Comparison of ENCODE assay signal across 26 mouse cellular contexts in the genomic region with DNA sequence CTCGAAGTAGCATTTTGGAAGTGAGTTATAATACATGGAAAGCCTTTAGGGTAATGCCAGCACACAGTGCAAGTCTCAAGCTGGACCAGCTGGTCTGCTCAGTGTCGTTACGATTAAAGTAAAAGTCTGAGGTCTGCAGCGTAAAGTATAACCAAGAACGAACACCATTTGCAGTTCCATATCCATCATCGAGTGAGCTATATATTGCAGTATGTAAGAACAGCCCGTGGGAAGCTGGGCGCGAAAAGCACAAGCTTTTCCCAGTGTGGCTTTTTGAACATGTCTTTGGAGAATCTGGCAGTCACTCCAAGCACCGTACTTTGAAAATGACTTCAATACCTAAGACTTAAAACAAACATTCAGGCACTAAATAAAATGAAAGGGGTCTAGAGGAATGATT. TPM values are rescaled to one million over a fixed set of nuclear protein-coding genes. Genes with fewer than 3 reads are reported as not detected.
"Had no signal": no experiment of that assay in that cellular context is flagged by ENCODE, and none has a peak within 500 bp of the region (broad histone marks: within the 10 kb centered on the region; RNA-seq: fewer than 3 reads in every experiment).

No protein-coding gene starts in this region.

- H3K27me3 ChIP-seq: limb, embryonic 13.5 days; liver, embryonic 12.5 days; liver, embryonic 15.5 days; lung, embryonic 15.5 days; midbrain, embryonic 13.5 days; neural tube, embryonic 13.5 days had no signal

- H3K4me3 ChIP-seq: left cerebral cortex, adult 2 months; limb, embryonic 10.5 days; limb, embryonic 13.5 days; liver, embryonic 12.5 days; liver, embryonic 15.5 days; lung, embryonic 15.5 days; megakaryocyte, embryonic 14.5 days; midbrain, embryonic 10.5 days; midbrain, embryonic 13.5 days; myocyte; neural tube, embryonic 13.5 days had no signal

- H3K27ac ChIP-seq: left cerebral cortex, adult 2 months; limb, embryonic 10.5 days; limb, embryonic 13.5 days; liver, embryonic 12.5 days; liver, embryonic 15.5 days; lung, embryonic 15.5 days; midbrain, embryonic 10.5 days; midbrain, embryonic 13.5 days; neural tube, embryonic 13.5 days had no signal

- H3K36me3 ChIP-seq: liver, embryonic 12.5 days; liver, embryonic 15.5 days had no signal

- H3K4me1 ChIP-seq: liver, embryonic 12.5 days; liver, embryonic 15.5 days; megakaryocyte, embryonic 14.5 days; midbrain, embryonic 10.5 days had no signal

- H3K9me3 ChIP-seq: limb, embryonic 10.5 days; limb, embryonic 13.5 days; liver, embryonic 12.5 days; liver, embryonic 15.5 days; lung, embryonic 15.5 days; megakaryocyte, embryonic 14.5 days; midbrain, embryonic 10.5 days; midbrain, embryonic 13.5 days; neural tube, embryonic 13.5 days had no signal

- ATAC-seq: liver, embryonic 12.5 days; midbrain, embryonic 13.5 days; midbrain, embryonic 16.5 days had no signal

- DNase-seq: kidney, adult 2 months; kidney, postnatal 10 days; kidney, postnatal 36 days; layer of hippocampus, postnatal 36 days; liver; lung, adult 18-20 months; lung, postnatal 10 days; lung, postnatal 36 days; retina, postnatal 1 day; right cerebral cortex, postnatal 14 days; thymus, adult 2 months; thymus, postnatal 14 days; thymus, postnatal 4 days had no signal

- H3K4me2 ChIP-seq: limb, embryonic 13.5 days; liver, embryonic 12.5 days; liver, embryonic 15.5 days; lung, embryonic 15.5 days; midbrain, embryonic 13.5 days; neural tube, embryonic 13.5 days had no signal

- H3K9ac ChIP-seq: limb, embryonic 13.5 days; liver, embryonic 12.5 days; liver, embryonic 15.5 days; lung, embryonic 15.5 days; midbrain, embryonic 13.5 days; neural tube, embryonic 13.5 days had no signal

RNA-seq across cellular contexts. Expression of a gene that starts 55.0 kb away (rescaled TPM):
- total RNA-seq: neutrophil, adult 5-6 weeks had no signal
